Mouse (Mus musculus) liver, embryonic 16.5 days (tissue): ENCODE results near the gene Cnih3. TPM values are rescaled to one million over a fixed set of nuclear protein-coding genes. Genes with fewer than 3 reads are reported as not detected.

Source experiments
- ATAC-seq: fragments of 200-750 bp; cut with Nextera tagmentation; 2 replicates; pipeline ENCODE4 v1.8.0; 2017; ENCODE audit warnings: low read depth, mild to moderate bottlenecking, moderate number of reproducible peaks, moderate library complexity
- H3K27ac ChIP-seq: fragments of 300-500 bp; sonication (generic); 2 replicates; pipeline ENCODE4 v1.5.1; 2014; ENCODE audit warnings: mild to moderate bottlenecking, low read length
- H3K27me3 ChIP-seq: fragments of 300-500 bp; sonication (generic); 2 replicates; pipeline ENCODE4 v1.6.1; 2014; ENCODE audit warnings: low read depth, low read length, mixed read lengths; ENCODE audit not compliant: control insufficient read depth, insufficient read depth
- H3K36me3 ChIP-seq: fragments of 300-500 bp; sonication (generic); 2 replicates; pipeline ENCODE4 v1.6.1; 2014; ENCODE audit warnings: mild to moderate bottlenecking; ENCODE audit not compliant: control insufficient read depth, insufficient read depth
- H3K4me1 ChIP-seq: fragments of 300-500 bp; sonication (generic); 2 replicates; pipeline ENCODE4 v1.6.1; 2014; ENCODE audit warnings: low read depth, low read length, mixed read lengths; ENCODE audit not compliant: control insufficient read depth
- H3K4me2 ChIP-seq: fragments of 300-500 bp; sonication (generic); 2 replicates; pipeline ENCODE4 v1.6.1; 2014; ENCODE audit warnings: low read depth, low read length, mixed read lengths
- H3K4me3 ChIP-seq: fragments of 300-500 bp; sonication (generic); 2 replicates; pipeline ENCODE4 v1.5.1; 2014; ENCODE audit warnings: low read depth, mild to moderate bottlenecking, low read length
- H3K9ac ChIP-seq: fragments of 300-500 bp; sonication (generic); 2 replicates; pipeline ENCODE4 v1.6.1; 2014; ENCODE audit warnings: low read depth, low read length
- H3K9me3 ChIP-seq: fragments of 300-500 bp; sonication (generic); replicated peaks from 2 replicates; pipeline ENCODE4 v1.6.1; 2016; ENCODE audit warnings: low read length; ENCODE audit not compliant: control insufficient read depth
- WGBS: fragments of 180-500 bp; shearing (Covaris S2); extraction: QIAGEN DNeasy Blood & Tissue Kit; methylation state at CpG from one replicate; pipeline ENCODE4 v1.1.7; 2014; ENCODE audit not compliant: insufficient replicate concordance; 5-methylcytosine and 5-hydroxymethylcytosine counted together
- polyA plus RNA-seq: library from polyadenylated mRNA; unstranded; fragments of >200 nt; fragmentation: Nextera tagmentation; extraction: Ambion mirVana; gene quantifications from 2 replicates; pipeline ENCODE4 v1.2.1, GENCODE M21; 2015

Gene Cnih3
- polyA plus RNA-seq, 1 experiment from 2014 or later: not detected

GRCm38 (mm10) chr1:181335388-181335787, 17.0 kb upstream of the Cnih3 start:
- ATAC-seq: 0 out of 2 replicates have a peak, but pooled peaks have one; percentile 3
- Histone ChIP-seq H3K9ac (peak overlapping the region; percentile 69), H3K27ac (peak overlapping the region; percentile 99), H3K36me3 (no peaks in the 10 kb centered on the region), H3K4me3 (peak overlapping the region; percentile 44), H3K4me2 (peak overlapping the region; percentile 63), H3K4me1 (peaks cover 46% of the 10 kb centered on the region), H3K9me3 (peaks cover 10% of the 10 kb centered on the region), H3K27me3 (no peaks in the 10 kb centered on the region; the same call in 1 of the 2 replicates)
- WGBS: 75% methylated on average over 4 of the region's 4 CpGs

GRCm38 (mm10) chr1:181336857-181337256, 15.6 kb upstream of the Cnih3 start:
- Histone ChIP-seq H3K4me3 (peak overlapping the region; percentile 44; the same call in 1 of the 2 replicates), H3K4me2 (no peak overlapping the region), H3K4me1 (peaks cover 44% of the 10 kb centered on the region), H3K9ac (no peak overlapping the region), H3K9me3 (peaks cover 10% of the 10 kb centered on the region), H3K27ac (no peak overlapping the region), H3K36me3 (no peaks in the 10 kb centered on the region), H3K27me3 (no peaks in the 10 kb centered on the region; the same call in 1 of the 2 replicates)
- WGBS: 58% methylated on average over 6 of the region's 6 CpGs
- no peak for ATAC-seq

- H3K4me1 ChIP-seq: peaks cover 25% of the 10 kb centered on the region
- H3K4me2 ChIP-seq: no peak overlapping the region
- ATAC-seq: no peak
- H3K27me3 ChIP-seq: peaks cover 4% of the 10 kb centered on the region
- H3K9ac ChIP-seq: no peak overlapping the region
- 76% methylated on average over 6 of the region's 6 CpGs for WGBS
- no peaks in the 10 kb centered on the region for H3K36me3 ChIP-seq
- H3K27ac ChIP-seq: no peak overlapping the region
- H3K9me3 ChIP-seq: peaks cover 4% of the 10 kb centered on the region; the same call in 1 of the 2 replicates
- no peak overlapping the region for H3K4me3 ChIP-seq
These were observed 13.3 kb upstream of the Cnih3 start for GRCm38 (mm10) chr1:181339106-181339505.

- Histone ChIP-seq H3K27me3 (peaks cover 47% of the 10 kb centered on the region), H3K9me3 (no peaks in the 10 kb centered on the region), H3K9ac (no peak overlapping the region), H3K4me1 (peaks cover 5% of the 10 kb centered on the region), H3K36me3 (no peaks in the 10 kb centered on the region), H3K27ac (no peak overlapping the region), H3K4me3 (no peak overlapping the region), H3K4me2 (no peak overlapping the region)
- ATAC-seq: peak; percentile 58
- 9% methylated on average over 15 of the region's 15 CpGs for WGBS
These were observed 6.9 kb upstream of the Cnih3 start for GRCm38 (mm10) chr1:181345547-181345946.

- H3K9ac ChIP-seq: no peak overlapping the region
- peak overlapping the region; percentile 47 for H3K4me3 ChIP-seq
- H3K4me2 ChIP-seq: peak overlapping the region; percentile 71
- no peaks in the 10 kb centered on the region for H3K36me3 ChIP-seq
- ATAC-seq: no peak
- peaks cover 86% of the 10 kb centered on the region for H3K27me3 ChIP-seq
- H3K9me3 ChIP-seq: no peaks in the 10 kb centered on the region
- peaks cover 8% of the 10 kb centered on the region for H3K4me1 ChIP-seq
- WGBS: 6% methylated on average over 3 of the region's 3 CpGs
- no peak overlapping the region for H3K27ac ChIP-seq
These were observed 423 bp upstream of the Cnih3 start for GRCm38 (mm10) chr1:181352043-181352366.

GRCm38 (mm10) chr1:181353200-181354097, 1.0 kb downstream of the Cnih3 start:
- Histone ChIP-seq H3K4me3 (peak overlapping the region; percentile 47), H3K9ac (no peak overlapping the region), H3K4me2 (peak overlapping the region; percentile 71), H3K27ac (no peak overlapping the region), H3K36me3 (no peaks in the 10 kb centered on the region), H3K4me1 (peaks cover 8% of the 10 kb centered on the region), H3K27me3 (peaks cover 74% of the 10 kb centered on the region), H3K9me3 (no peaks in the 10 kb centered on the region)
- ATAC-seq: no peak
- 2% methylated on average over 33 of the region's 33 CpGs for WGBS

GRCm38 (mm10) chr1:181355683-181356082, 3.3 kb downstream of the Cnih3 start:
- WGBS: 45% methylated on average over 5 of the region's 5 CpGs

GRCm38 (mm10) chr1:181357870-181358269, 5.4 kb downstream of the Cnih3 start:
- Histone ChIP-seq H3K27me3 (peaks cover 41% of the 10 kb centered on the region), H3K27ac (no peak overlapping the region), H3K4me2 (no peak overlapping the region), H3K4me1 (peaks cover 5% of the 10 kb centered on the region), H3K9ac (no peak overlapping the region), H3K36me3 (no peaks in the 10 kb centered on the region), H3K4me3 (no peak overlapping the region), H3K9me3 (no peaks in the 10 kb centered on the region)
- WGBS: 46% methylated on average over 2 of the region's 2 CpGs
- ATAC-seq: no peak

More at GRCm38 (mm10) chr1:181355683-181356082, 3.3 kb downstream of the Cnih3 start:
- Histone ChIP-seq H3K4me1 (peaks cover 8% of the 10 kb centered on the region), H3K4me3 (no peak overlapping the region), H3K27ac (no peak overlapping the region), H3K9ac (no peak overlapping the region), H3K4me2 (no peak overlapping the region), H3K27me3 (peaks cover 63% of the 10 kb centered on the region), H3K9me3 (no peaks in the 10 kb centered on the region), H3K36me3 (no peaks in the 10 kb centered on the region)
- ATAC-seq: no peak

GRCm38 (mm10) chr1:181358526-181358925, 6.1 kb downstream of the Cnih3 start:
- H3K9me3 ChIP-seq: no peaks in the 10 kb centered on the region
- no peak for ATAC-seq
- 37% methylated on average over 7 of the region's 7 CpGs for WGBS
- no peak overlapping the region for H3K27ac ChIP-seq
- no peaks in the 10 kb centered on the region for H3K36me3 ChIP-seq
- peaks cover 2% of the 10 kb centered on the region for H3K4me1 ChIP-seq
- H3K4me3 ChIP-seq: no peak overlapping the region
- peaks cover 35% of the 10 kb centered on the region for H3K27me3 ChIP-seq
- no peak overlapping the region for H3K9ac ChIP-seq
- H3K4me2 ChIP-seq: no peak overlapping the region
